Mouse (Mus musculus) forebrain, embryonic 11.5 days (tissue): ENCODE results near the gene A730061H03Rik. TPM values are rescaled to one million over a fixed set of nuclear protein-coding genes. Genes with fewer than 3 reads are reported as not detected.

Experiments used
- ATAC-seq: fragments of 200-750 bp; cut with Nextera tagmentation; replicated peaks from 2 replicates; pipeline ENCODE4 v1.8.0; 2017; ENCODE audit warnings: moderate TSS enrichment; ENCODE audit not compliant: low FRiP score
- DNase-seq: peaks from one replicate; pipeline ENCODE4 v3.0.0-alpha.2; 2017; ENCODE audit warnings: low spot score
- H3K27ac ChIP-seq: fragments of 300-500 bp; sonication (generic); 2 replicates; pipeline ENCODE4 v1.5.1; 2014; ENCODE audit warnings: low read depth, low read length
- H3K27me3 ChIP-seq: fragments of 300-500 bp; sonication (generic); 2 replicates; pipeline ENCODE4 v1.6.1; 2014; ENCODE audit warnings: mild to moderate bottlenecking, low read length, mixed read lengths; ENCODE audit not compliant: control insufficient read depth, insufficient read depth
- H3K36me3 ChIP-seq: fragments of 300-500 bp; sonication (generic); 2 replicates; pipeline ENCODE4 v1.6.1; 2014; ENCODE audit warnings: mild to moderate bottlenecking, low read length, moderate library complexity, mixed read lengths; ENCODE audit not compliant: control insufficient read depth, insufficient read depth
- H3K4me1 ChIP-seq: fragments of 300-500 bp; sonication (generic); replicated peaks from 2 replicates; pipeline ENCODE4 v1.6.1; 2014; ENCODE audit warnings: low read length, mixed read lengths; ENCODE audit not compliant: control insufficient read depth, insufficient read depth
- H3K4me2 ChIP-seq: fragments of 300-500 bp; sonication (generic); 2 replicates; pipeline ENCODE4 v1.6.1; 2014; ENCODE audit warnings: low read depth, mild to moderate bottlenecking, low read length, moderate library complexity, mixed read lengths; ENCODE audit not compliant: severe bottlenecking
- H3K4me3 ChIP-seq: fragments of 300-500 bp; sonication (generic); 2 replicates; pipeline ENCODE4 v1.5.1; 2014; ENCODE audit warnings: low read depth, low read length
- H3K9ac ChIP-seq: fragments of 300-500 bp; sonication (generic); 2 replicates; pipeline ENCODE4 v1.6.1; 2014; ENCODE audit warnings: low read length
- H3K9me3 ChIP-seq: fragments of 300-500 bp; sonication (generic); 2 replicates; pipeline ENCODE4 v1.6.1; 2016; ENCODE audit warnings: low read length, mixed read lengths; ENCODE audit not compliant: control insufficient read depth
- WGBS: fragments of 180-500 bp; shearing (Covaris S2); extraction: QIAGEN DNeasy Blood & Tissue Kit; methylation state at CpG from one replicate; pipeline ENCODE4 v1.1.7; 2014; 5-methylcytosine and 5-hydroxymethylcytosine counted together
- polyA plus RNA-seq: library from polyadenylated mRNA; unstranded; fragments of >200 nt; fragmentation: Nextera tagmentation; extraction: Ambion mirVana; gene quantifications from 2 replicates; pipeline ENCODE4 v1.2.1, GENCODE M21; 2014

Gene A730061H03Rik
- polyA plus RNA-seq, 1 experiment from 2014 or later: 0.71 TPM

DNA sequence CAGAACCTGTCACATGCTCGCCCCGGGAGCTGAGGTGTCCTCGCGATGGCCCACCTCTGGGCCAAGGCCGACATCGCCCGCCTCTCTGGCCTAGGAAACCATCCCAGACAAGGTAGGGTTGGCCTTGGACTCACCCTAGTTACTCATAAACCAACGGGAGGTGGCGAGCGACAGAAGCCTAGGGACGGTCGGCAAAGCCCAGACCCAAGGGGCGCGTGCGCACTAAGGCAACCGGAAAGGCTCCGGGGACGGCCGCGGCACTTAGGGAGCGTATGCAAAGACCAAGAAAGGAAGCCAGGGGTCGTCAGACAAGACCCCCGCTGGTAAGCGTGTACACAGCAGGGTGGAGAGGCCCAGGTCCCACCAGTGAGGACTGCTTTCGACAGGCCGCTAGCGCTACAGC is 406 bp downstream of the A730061H03Rik start, which contains the start of gene Dcaf11:
Gene Dcaf11, plus strand, starts transcription at position 208 of the 403 bp plus-strand sequence.
- Histone ChIP-seq H3K36me3 (no peaks in the 10 kb centered on the region; the same call in 1 of the 2 replicates), H3K9ac (peak within 1 kb of the TSS; percentile 76), H3K27ac (peak within 1 kb of the TSS; percentile 94), H3K9me3 (no peaks in the 10 kb centered on the region), H3K4me1 (no peaks in the 10 kb centered on the region), H3K27me3 (no peaks in the 10 kb centered on the region), H3K4me3 (peak within 1 kb of the TSS; percentile 62), H3K4me2 (peak within 1 kb of the TSS; percentile 43)
- DNase-seq (peak; percentile 94), ATAC-seq (peak; percentile 82)
- under 1% methylated on average over 27 of the region's 27 CpGs for WGBS

DNA sequence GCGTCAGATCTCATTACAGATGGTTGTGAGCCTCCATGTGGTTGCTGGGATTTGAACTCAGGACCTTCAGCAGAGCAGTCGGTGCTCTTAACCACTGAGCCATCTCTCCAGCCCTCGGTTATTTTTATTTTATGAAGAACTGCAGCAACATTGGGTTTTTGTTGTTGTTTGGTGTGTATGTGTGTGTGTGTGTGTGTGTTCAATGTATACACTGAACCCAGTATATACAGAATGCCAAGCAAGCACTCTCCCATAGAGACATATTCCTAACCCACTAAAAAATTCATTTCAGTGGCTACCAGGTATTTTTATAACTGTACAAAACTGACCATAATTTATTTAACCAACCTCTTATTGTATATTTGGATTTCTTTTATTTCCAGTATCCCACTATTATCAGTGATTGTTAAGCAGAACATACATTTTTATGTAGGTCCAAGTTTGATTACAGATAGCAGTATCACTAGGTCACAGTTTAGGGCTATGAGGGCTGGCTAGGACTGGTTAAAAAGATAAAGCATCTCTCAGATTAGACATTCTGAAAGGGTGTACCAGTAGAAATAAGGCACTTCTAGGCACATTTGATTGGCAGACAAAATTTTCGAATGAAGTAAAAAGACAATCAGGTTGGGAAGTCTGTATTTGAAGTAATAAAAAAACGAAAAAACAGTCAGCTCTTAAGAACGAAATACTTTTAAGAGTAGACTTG is 1.3 kb downstream of the A730061H03Rik start:
- H3K4me1 ChIP-seq: no peaks in the 10 kb centered on the region
- 54% methylated on average over 6 of the region's 6 CpGs for WGBS
- H3K36me3 ChIP-seq: no peaks in the 10 kb centered on the region
- no peak overlapping the region for H3K27ac ChIP-seq
- H3K9me3 ChIP-seq: no peaks in the 10 kb centered on the region
- H3K4me2 ChIP-seq: peak overlapping the region; percentile 43
- peak overlapping the region; percentile 62 for H3K4me3 ChIP-seq
- H3K27me3 ChIP-seq: no peaks in the 10 kb centered on the region
- DNase-seq (no peak), ATAC-seq (no peak)
- peak overlapping the region; percentile 76; the same call in 1 of the 2 replicates for H3K9ac ChIP-seq

DNA sequence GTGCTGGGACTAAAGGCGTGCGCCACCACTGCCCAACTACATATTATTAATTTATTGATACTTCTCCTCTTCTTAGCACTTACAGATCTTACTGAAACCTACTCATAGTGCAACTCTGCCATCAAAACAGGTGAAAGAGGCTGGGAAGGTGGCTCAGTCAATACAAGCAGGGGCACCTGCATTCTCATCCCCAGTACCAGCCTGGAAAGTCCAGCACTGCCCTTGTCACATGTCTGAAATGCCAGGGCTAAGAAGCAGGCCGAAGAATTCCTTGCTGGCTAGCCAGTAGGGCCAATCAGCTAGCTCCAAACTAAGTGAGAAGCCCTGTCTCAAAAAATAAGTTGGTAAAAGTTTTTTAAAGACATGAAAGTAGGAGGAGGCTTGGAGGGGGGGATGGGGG is 2.6 kb downstream of the A730061H03Rik start:
- Histone ChIP-seq H3K4me2 (no peak overlapping the region), H3K9ac (no peak overlapping the region), H3K36me3 (no peaks in the 10 kb centered on the region), H3K27ac (no peak overlapping the region), H3K27me3 (no peaks in the 10 kb centered on the region), H3K4me1 (no peaks in the 10 kb centered on the region), H3K9me3 (no peaks in the 10 kb centered on the region), H3K4me3 (no peak overlapping the region)
- 92% methylated on average over 3 of the region's 3 CpGs for WGBS
- ATAC-seq (no peak), DNase-seq (no peak)

DNA sequence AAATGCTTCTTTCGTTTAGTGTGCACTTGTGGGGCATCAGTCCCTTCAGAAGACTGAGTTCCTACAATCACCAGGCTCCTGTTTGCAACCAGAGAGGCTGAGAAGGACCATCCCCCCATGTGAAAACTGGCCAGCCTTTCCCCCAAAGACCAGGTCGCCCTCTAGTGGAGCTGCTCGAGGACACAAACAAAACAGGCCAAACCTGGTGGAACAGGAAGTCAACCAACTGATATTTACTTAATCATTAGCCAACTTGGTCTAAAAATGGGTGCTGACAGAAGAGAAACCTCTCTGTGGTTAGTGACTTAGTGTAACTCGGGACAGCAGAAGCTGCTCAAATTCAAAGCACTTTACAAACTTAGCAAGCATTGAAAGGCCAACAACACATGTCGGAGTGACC is 3.2 kb downstream of the A730061H03Rik start:
- ATAC-seq (no peak), DNase-seq (peak; percentile 78)
- no peaks in the 10 kb centered on the region for H3K27me3 ChIP-seq
- 29% methylated on average over 5 of the region's 5 CpGs for WGBS
- H3K9ac ChIP-seq: no peak overlapping the region
- no peaks in the 10 kb centered on the region for H3K36me3 ChIP-seq
- no peak overlapping the region for H3K27ac ChIP-seq
- H3K9me3 ChIP-seq: no peaks in the 10 kb centered on the region
- H3K4me1 ChIP-seq: no peaks in the 10 kb centered on the region
- no peak overlapping the region for H3K4me2 ChIP-seq
- no peak overlapping the region for H3K4me3 ChIP-seq

DNA sequence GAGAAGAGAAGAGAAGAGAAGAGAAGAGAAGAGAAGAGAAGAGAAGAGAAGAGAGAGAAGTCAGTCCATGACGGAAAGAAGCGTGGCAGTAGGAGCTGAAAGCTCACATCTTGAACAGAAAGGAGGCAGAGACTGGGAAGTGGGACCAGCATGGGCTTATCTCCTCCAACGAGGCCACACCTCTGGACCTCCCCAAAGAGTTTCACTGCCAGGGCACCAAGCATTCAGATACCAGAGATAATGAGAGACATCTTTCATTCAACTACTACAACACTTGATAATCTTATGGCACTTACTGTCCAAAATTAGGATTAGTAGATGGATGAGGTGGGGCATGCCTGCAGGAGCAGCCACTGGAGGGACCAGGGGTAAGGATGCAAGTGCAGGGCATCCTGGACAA is 4.4 kb downstream of the A730061H03Rik start:
- no peak overlapping the region for H3K4me3 ChIP-seq
- no peak overlapping the region for H3K27ac ChIP-seq
- H3K4me1 ChIP-seq: no peaks in the 10 kb centered on the region
- no peak overlapping the region for H3K4me2 ChIP-seq
- ATAC-seq (no peak), DNase-seq (no peak)
- no peaks in the 10 kb centered on the region for H3K27me3 ChIP-seq
- H3K9ac ChIP-seq: no peak overlapping the region
- H3K9me3 ChIP-seq: no peaks in the 10 kb centered on the region
- no peaks in the 10 kb centered on the region for H3K36me3 ChIP-seq
- WGBS: 88% methylated on average over 3 of the region's 3 CpGs

DNA sequence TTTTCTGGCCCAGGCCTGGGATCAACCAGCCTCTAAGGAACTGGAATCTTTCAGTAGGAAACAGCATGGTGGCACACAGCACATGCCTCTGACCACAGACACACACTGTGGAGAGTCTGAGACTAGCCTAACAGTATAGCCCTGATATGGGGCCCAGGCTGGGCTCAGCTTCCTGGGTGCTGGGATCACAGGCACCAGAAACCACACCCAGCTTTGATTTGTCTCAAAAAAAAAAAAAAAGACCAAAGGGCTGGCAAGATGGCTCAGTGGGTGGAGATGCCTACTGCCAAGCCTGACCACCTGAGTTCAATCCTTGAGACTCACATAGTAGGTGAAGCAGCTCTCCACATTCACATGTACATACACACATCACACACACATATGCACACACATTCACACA is 5.6 kb downstream of the A730061H03Rik start:
- H3K36me3 ChIP-seq: no peaks in the 10 kb centered on the region
- ATAC-seq: no peak
- H3K27me3 ChIP-seq: no peaks in the 10 kb centered on the region
- DNase-seq: no peak
- H3K9ac ChIP-seq: no peak overlapping the region
- H3K4me2 ChIP-seq: no peak overlapping the region
- H3K4me3 ChIP-seq: no peak overlapping the region
- H3K27ac ChIP-seq: no peak overlapping the region
- H3K9me3 ChIP-seq: no peaks in the 10 kb centered on the region
- no peaks in the 10 kb centered on the region for H3K4me1 ChIP-seq

DNA sequence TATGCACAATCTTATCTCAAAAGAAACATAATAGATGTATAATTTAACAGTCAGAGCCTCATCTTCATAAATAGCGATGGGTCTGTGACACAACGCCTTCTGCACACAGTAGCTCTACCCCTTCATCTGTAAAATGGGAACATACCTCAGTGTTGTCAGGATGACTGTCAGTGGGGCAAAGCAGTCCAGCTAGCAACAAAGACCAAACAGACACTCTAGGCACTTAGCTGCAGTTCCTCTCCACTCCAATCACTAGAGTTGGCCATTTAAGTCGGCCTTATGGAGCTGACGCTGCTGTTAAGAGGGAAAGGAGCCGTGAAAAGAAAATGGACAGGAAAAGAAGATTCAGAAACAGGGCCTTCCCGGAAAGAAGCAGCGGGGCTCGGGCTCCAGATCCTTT is 8.4 kb downstream of the A730061H03Rik start:
- Histone ChIP-seq H3K9me3 (no peaks in the 10 kb centered on the region), H3K4me1 (no peaks in the 10 kb centered on the region), H3K27me3 (no peaks in the 10 kb centered on the region), H3K27ac (no peak overlapping the region), H3K4me3 (no peak overlapping the region), H3K4me2 (no peak overlapping the region), H3K9ac (no peak overlapping the region), H3K36me3 (no peaks in the 10 kb centered on the region; the same call in 1 of the 2 replicates)
- 90% methylated on average over 8 of the region's 8 CpGs for WGBS
- no peak for DNase-seq
- ATAC-seq: no peak

DNA sequence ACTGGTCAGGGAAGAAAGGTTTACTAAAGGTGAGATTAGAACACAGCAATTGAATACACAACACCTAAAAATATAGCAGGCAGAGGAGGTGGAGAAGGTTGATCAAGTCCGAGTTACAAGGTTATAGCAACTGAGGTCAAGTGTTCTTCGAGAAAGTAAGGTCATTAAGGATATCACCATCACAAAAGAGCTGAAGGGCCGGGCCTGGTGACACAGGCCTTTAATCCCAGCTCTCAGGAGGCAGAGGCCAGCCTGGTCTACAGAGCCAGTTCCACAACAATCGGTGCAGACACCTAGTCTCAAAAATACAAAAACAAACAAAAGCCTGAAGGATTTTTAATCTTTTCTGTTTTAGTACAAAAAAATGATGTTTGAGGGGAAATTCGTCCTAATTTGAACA is 8.9 kb downstream of the A730061H03Rik start:
- ATAC-seq (no peak), DNase-seq (no peak)
- no peak overlapping the region for H3K4me2 ChIP-seq
- H3K27me3 ChIP-seq: no peaks in the 10 kb centered on the region
- no peaks in the 10 kb centered on the region for H3K4me1 ChIP-seq
- H3K9ac ChIP-seq: no peak overlapping the region
- no peak overlapping the region for H3K4me3 ChIP-seq
- H3K36me3 ChIP-seq: no peaks in the 10 kb centered on the region; the same call in 1 of the 2 replicates
- H3K27ac ChIP-seq: no peak overlapping the region
- WGBS: 69% methylated on average over 5 of the region's 5 CpGs
- no peaks in the 10 kb centered on the region for H3K9me3 ChIP-seq

DNA sequence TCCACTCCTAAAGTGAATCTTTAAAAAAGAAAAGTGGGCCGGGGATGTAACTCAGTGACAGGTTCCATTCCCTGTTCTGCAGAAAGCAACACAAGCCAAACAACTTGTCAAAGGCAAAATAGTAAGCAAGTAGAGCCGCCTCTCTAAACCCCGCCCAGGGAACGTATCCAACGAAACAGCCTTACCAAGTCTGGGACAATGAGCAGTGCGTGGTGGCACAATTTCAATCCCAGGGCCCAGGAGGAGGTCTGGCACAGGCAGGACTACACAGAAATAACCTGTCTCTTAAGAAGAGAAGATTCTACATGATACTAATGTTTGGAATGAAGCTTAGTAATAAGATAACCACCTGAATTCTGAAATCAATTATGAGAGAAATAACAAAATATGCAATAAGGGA is 10.0 kb downstream of the A730061H03Rik start:
- H3K9me3 ChIP-seq: no peaks in the 10 kb centered on the region
- H3K4me2 ChIP-seq: no peak overlapping the region
- WGBS: 89% methylated on average over 6 of the region's 6 CpGs
- no peaks in the 10 kb centered on the region for H3K27me3 ChIP-seq
- H3K27ac ChIP-seq: no peak overlapping the region
- H3K4me3 ChIP-seq: no peak overlapping the region
- no peak overlapping the region for H3K9ac ChIP-seq
- no peak for DNase-seq
- H3K4me1 ChIP-seq: no peaks in the 10 kb centered on the region
- H3K36me3 ChIP-seq: no peaks in the 10 kb centered on the region; the same call in 1 of the 2 replicates
- no peak for ATAC-seq
